Mouse (Mus musculus) stomach, postnatal 0 days (tissue): ENCODE data around the gene Gzmd. TPM values are rescaled to one million over a fixed set of nuclear protein-coding genes. Genes with fewer than 3 reads are reported as not detected.
"Not testable (repeated sequence)": the region's sequence is repeated elsewhere in the genome, so short reads cannot be mapped to it uniquely, and the experiment has no call there.

Source experiments
- ATAC-seq: fragments of 200-750 bp; cut with Nextera tagmentation; 2 replicates; pipeline ENCODE4 v1.8.0; 2017; ENCODE audit not compliant: low FRiP score, low TSS enrichment
- DNase-seq: peaks from one replicate; pipeline ENCODE4 v3.0.0-alpha.2; 2016; ENCODE audit warnings: low spot score
- H3K27ac ChIP-seq: fragments of 300-500 bp; sonication (generic); replicated peaks from 2 replicates; pipeline ENCODE4 v1.5.1; 2014; ENCODE audit warnings: mild to moderate bottlenecking, control low read depth
- H3K27me3 ChIP-seq: fragments of 300-500 bp; sonication (generic); 2 replicates; pipeline ENCODE4 v1.6.1; 2014; ENCODE audit warnings: low read length; ENCODE audit not compliant: control insufficient read depth, insufficient read depth
- H3K36me3 ChIP-seq: fragments of 300-500 bp; sonication (generic); 2 replicates; pipeline ENCODE4 v1.6.1; 2014; ENCODE audit warnings: low read length, mixed read lengths; ENCODE audit not compliant: control insufficient read depth, insufficient read depth
- H3K4me1 ChIP-seq: fragments of 300-500 bp; sonication (generic); replicated peaks from 2 replicates; pipeline ENCODE4 v1.6.1; 2014; ENCODE audit warnings: antibody characterized with exemption; ENCODE audit not compliant: control insufficient read depth, insufficient read depth
- H3K4me2 ChIP-seq: fragments of 300-500 bp; sonication (generic); replicated peaks from 2 replicates; pipeline ENCODE4 v1.6.1; 2014; ENCODE audit warnings: low read depth, mild to moderate bottlenecking, control low read depth, moderate library complexity
- H3K4me3 ChIP-seq: fragments of 300-500 bp; sonication (generic); 2 replicates; pipeline ENCODE4 v1.5.1; 2014; ENCODE audit warnings: low read depth, low read length, control low read depth
- H3K9ac ChIP-seq: fragments of 300-500 bp; sonication (generic); 2 replicates; pipeline ENCODE4 v1.6.1; 2014; ENCODE audit warnings: mild to moderate bottlenecking, low read length, control low read depth, mixed read lengths
- H3K9me3 ChIP-seq: fragments of 300-500 bp; sonication (generic); 2 replicates; pipeline ENCODE4 v1.6.1; 2016; ENCODE audit warnings: low read length; ENCODE audit not compliant: control insufficient read depth
- CTCF ChIP-seq: IDR thresholded peaks from 2 replicates; pipeline ENCODE4 v1.5.1; 2016; ENCODE audit warnings: antibody characterized with exemption, low read depth, mild to moderate bottlenecking, moderate library complexity
- EP300 ChIP-seq: optimal IDR thresholded peaks from 2 replicates; pipeline ENCODE3; 2016; ENCODE audit warnings: antibody characterized with exemption
- WGBS: fragments of 180-500 bp; shearing (Covaris S2); extraction: QIAGEN DNeasy Blood & Tissue Kit; methylation state at CpG from one replicate; pipeline ENCODE4 v1.1.7; 2014; 5-methylcytosine and 5-hydroxymethylcytosine counted together
- polyA plus RNA-seq: library from polyadenylated mRNA; unstranded; fragments of >200 nt; fragmentation: Nextera tagmentation; extraction: Ambion mirVana; gene quantifications from 2 replicates; pipeline ENCODE4 v1.2.1, GENCODE M21; 2015

Gene Gzmd
- not detected in 2 replicates for polyA plus RNA-seq

GRCm38 (mm10) chr14:56132508-56132907, at the start of gene Gzmd:
Gene Gzmd (minus strand): TSS chr14:56132608.
- not testable (repeated sequence) for H3K9me3 ChIP-seq, H3K36me3 ChIP-seq, H3K4me2 ChIP-seq, H3K27me3 ChIP-seq, H3K9ac ChIP-seq, ATAC-seq, H3K27ac ChIP-seq, H3K4me1 ChIP-seq, H3K4me3 ChIP-seq, DNase-seq
- 74% methylated on average over 2 of the region's 2 CpGs for WGBS

GRCm38 (mm10) chr14:56177651-56178050, 45.2 kb upstream of the Gzmd start:
- TF ChIP-seq CTCF, result peak; percentile 72
- H3K9ac ChIP-seq, H3K27ac ChIP-seq, H3K4me3 ChIP-seq, H3K36me3 ChIP-seq, H3K4me2 ChIP-seq, H3K27me3 ChIP-seq, H3K4me1 ChIP-seq, ATAC-seq, H3K9me3 ChIP-seq: not testable (repeated sequence)
- DNase-seq, result peak; percentile 72
- 22% methylated on average over 8 of the region's 8 CpGs for WGBS

DNA sequence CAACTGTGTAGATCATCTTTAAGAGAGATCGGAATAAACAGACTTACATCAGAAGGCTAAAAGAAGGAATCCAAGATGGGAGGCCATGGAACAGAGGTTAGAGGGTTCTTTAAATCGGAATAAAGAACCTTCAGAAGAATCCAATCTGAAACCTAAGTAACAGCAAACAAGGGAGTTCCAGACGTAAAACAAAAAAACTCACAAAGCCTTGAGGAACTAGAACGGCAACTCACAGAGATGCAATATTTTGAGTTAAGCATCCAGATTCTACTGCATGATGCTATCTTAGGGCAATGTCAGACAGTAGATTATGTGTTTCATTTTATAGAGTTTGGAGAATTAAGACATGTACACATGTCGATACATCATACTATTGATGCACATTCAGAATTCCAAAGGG, 42.1 kb upstream of the Gzmd start, which contains the start of gene Gzmn:
Gene Gzmn (minus strand): TSS at position 101 of the 400 bp plus-strand sequence.
- H3K9ac ChIP-seq, result no peak within 1 kb of the TSS
- WGBS, result 84% methylated on average over 5 of the region's 5 CpGs
- TF ChIP-seq EP300, result no peak
- TF ChIP-seq CTCF, result no peak
- H3K4me2 ChIP-seq, result no peak within 1 kb of the TSS
- no peaks in the 10 kb centered on the region for H3K36me3 ChIP-seq
- no peak within 1 kb of the TSS for H3K4me3 ChIP-seq
- H3K27me3 ChIP-seq, result no peaks in the 10 kb centered on the region
- H3K9me3 ChIP-seq, result no peaks in the 10 kb centered on the region
- no peak within 1 kb of the TSS for H3K27ac ChIP-seq
- DNase-seq (no peak), ATAC-seq (no peak)
- H3K4me1 ChIP-seq, result no peaks in the 10 kb centered on the region

DNA sequence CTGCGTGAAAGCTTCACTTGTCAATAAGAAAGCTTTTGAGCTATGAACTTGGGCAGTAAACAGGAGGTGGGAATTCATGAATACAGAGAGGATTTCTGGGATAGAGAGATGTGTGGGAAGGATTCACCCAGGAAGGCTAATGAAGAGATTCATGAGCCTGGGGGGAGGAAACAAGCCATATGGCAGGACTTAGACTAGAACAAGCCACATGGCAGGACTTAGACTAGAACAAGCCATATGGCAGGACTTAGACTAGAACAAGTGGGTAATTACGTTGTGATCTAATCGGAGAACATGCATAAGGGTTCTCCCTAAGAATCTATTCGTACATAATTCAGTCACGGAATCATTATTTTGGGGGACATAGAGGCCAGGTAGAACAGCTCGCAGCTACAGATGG, 41.0 kb upstream of the Gzmd start:
- TF ChIP-seq CTCF, result no peak
- TF ChIP-seq EP300, result no peak
- Histone ChIP-seq H3K4me1 (no peaks in the 10 kb centered on the region), H3K4me3 (no peak overlapping the region), H3K27ac (no peak overlapping the region), H3K9me3 (no peaks in the 10 kb centered on the region), H3K9ac (no peak overlapping the region), H3K4me2 (no peak overlapping the region), H3K27me3 (no peaks in the 10 kb centered on the region), H3K36me3 (no peaks in the 10 kb centered on the region)
- no peak for ATAC-seq
- DNase-seq, result no peak
- WGBS, result 93% methylated on average over 6 of the region's 6 CpGs

DNA sequence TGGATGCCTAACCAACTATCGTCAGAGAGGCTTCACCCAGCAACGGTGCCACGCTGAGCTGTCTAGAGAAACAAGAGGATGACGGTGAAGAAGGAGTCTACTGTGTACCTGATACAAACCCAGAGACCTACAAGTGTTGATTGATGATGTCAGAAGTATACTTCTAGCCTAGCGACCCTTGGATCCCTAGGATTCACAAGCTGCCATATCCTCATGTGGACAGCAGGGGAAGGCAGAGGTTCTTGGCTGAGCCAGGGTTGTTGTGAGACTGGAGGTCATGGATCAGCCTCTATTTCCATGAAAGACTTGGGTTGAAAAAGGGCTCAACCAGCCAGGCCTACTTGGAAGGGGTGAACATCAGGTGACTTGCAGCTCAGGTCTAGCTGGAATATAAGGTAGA, 40.3 kb upstream of the Gzmd start:
- 89% methylated on average over 5 of the region's 5 CpGs for WGBS
- Histone ChIP-seq H3K4me3 (no peak overlapping the region), H3K4me2 (no peak overlapping the region), H3K9me3 (no peaks in the 10 kb centered on the region), H3K9ac (no peak overlapping the region), H3K27me3 (no peaks in the 10 kb centered on the region), H3K4me1 (no peaks in the 10 kb centered on the region), H3K36me3 (no peaks in the 10 kb centered on the region), H3K27ac (no peak overlapping the region)
- no peak for TF ChIP-seq CTCF
- no peak for TF ChIP-seq EP300
- ATAC-seq (no peak), DNase-seq (no peak)

GRCm38 (mm10) chr14:56168009-56168408, 35.6 kb upstream of the Gzmd start:
- Histone ChIP-seq H3K4me1 (no peaks in the 10 kb centered on the region), H3K27me3 (no peaks in the 10 kb centered on the region), H3K9ac (no peak overlapping the region), H3K4me2 (no peak overlapping the region), H3K36me3 (no peaks in the 10 kb centered on the region), H3K9me3 (no peaks in the 10 kb centered on the region), H3K27ac (no peak overlapping the region), H3K4me3 (no peak overlapping the region)
- no peak for DNase-seq
- WGBS, result 70% methylated on average over 6 of the region's 6 CpGs
- no peak for ATAC-seq
- TF ChIP-seq EP300 (no peak), CTCF (no peak)

GRCm38 (mm10) chr14:56162109-56162508, 29.7 kb upstream of the Gzmd start:
- H3K4me2 ChIP-seq, result no peak overlapping the region
- H3K9me3 ChIP-seq, result no peaks in the 10 kb centered on the region
- TF ChIP-seq CTCF (no peak), EP300 (no peak)
- H3K9ac ChIP-seq, result no peak overlapping the region
- H3K4me3 ChIP-seq, result no peak overlapping the region
- 77% methylated on average over 2 of the region's 2 CpGs for WGBS
- H3K27me3 ChIP-seq, result no peaks in the 10 kb centered on the region
- H3K4me1 ChIP-seq, result no peaks in the 10 kb centered on the region
- H3K27ac ChIP-seq, result no peak overlapping the region
- H3K36me3 ChIP-seq, result no peaks in the 10 kb centered on the region
- ATAC-seq, result no peak
- DNase-seq, result no peak

GRCm38 (mm10) chr14:56159479-56159878, 27.1 kb upstream of the Gzmd start, which contains the start of gene Gzmg:
Gene Gzmg (minus strand): TSS chr14:56159579.
- 75% methylated on average over 2 of the region's 2 CpGs for WGBS
- H3K9me3 ChIP-seq, H3K9ac ChIP-seq: not testable (repeated sequence)

More at GRCm38 (mm10) chr14:56159479-56159878, 27.1 kb upstream of the Gzmd start, which contains the start of gene Gzmg:
- not testable (repeated sequence) for H3K4me2 ChIP-seq, H3K27me3 ChIP-seq, H3K27ac ChIP-seq, DNase-seq, ATAC-seq, H3K4me1 ChIP-seq, H3K4me3 ChIP-seq, H3K36me3 ChIP-seq
